Mouse (Mus musculus): ENCODE measurements around the gene Olfr1089.

The Olfr1089 gene

GRCm38 (mm10) chr2:86733601-86734000, at the start of gene Olfr1089:
Gene Olfr1089, minus strand, starts transcription at chr2:86733701.
- DNase-seq (ENCODE audit: extremely low spot score): no peak

DNA sequence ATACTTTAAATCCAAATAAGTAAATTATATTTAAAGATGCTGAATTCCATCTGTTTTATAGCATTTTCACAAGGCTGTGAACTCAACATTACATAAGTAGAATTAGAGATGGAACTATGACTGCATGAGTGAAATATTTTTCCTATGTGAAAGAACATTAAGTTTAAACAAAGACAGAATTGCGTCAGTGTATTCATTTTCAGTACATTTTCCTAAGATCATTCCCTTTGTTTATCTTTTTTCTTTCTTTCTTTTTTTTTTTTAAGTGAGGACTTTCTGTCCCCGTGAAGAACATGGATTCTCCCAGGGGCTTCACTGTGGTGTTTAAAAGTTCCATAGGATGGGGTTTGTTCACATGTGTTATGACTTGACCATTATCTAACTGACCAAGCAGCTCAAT, 48.7 kb upstream of the Olfr1089 start, which contains the start of gene Olfr1093:
Gene Olfr1093, plus strand, starts transcription at position 301 of the 400 bp plus-strand sequence.
- DNase-seq (ENCODE audit: extremely low spot score): no peak

GRCm38 (mm10) chr2:86761050-86761449, 27.5 kb upstream of the Olfr1089 start:
- no peak for DNase-seq (ENCODE audit: extremely low spot score)

- no peak for DNase-seq (ENCODE audit: extremely low spot score)
Observed at GRCm38 (mm10) chr2:86758893-86759292, 25.4 kb upstream of the Olfr1089 start, which contains the start of gene Olfr1090. Gene Olfr1090, minus strand, starts transcription at chr2:86758993.

- DNase-seq (ENCODE audit: extremely low spot score): no peak
Observed at GRCm38 (mm10) chr2:86698295-86698694, 35.2 kb downstream of the Olfr1089 start, which contains the start of gene Olfr1087. Gene Olfr1087, minus strand, starts transcription at chr2:86698395.

All from embryo, embryonic 9.5 days (tissue).